Mouse (Mus musculus) CH12.LX (cell line): ENCODE measurements around the gene Trp63. TPM values are rescaled to one million over a fixed set of nuclear protein-coding genes. Genes with fewer than 3 reads are reported as not detected.
"Not testable (repeated sequence)": the region's sequence is repeated elsewhere in the genome, so short reads cannot be mapped to it uniquely, and the experiment has no call there.

Experiments used
- DNase-seq: peaks from one replicate; pipeline ENCODE4 v3.0.0-alpha.2; 2013; ENCODE audit errors: extremely low read depth
- H3K27ac ChIP-seq: 2 replicates; pipeline ENCODE4 v1.5.1; 2012; ENCODE audit warnings: low read depth, mild to moderate bottlenecking, control low read depth, moderate library complexity; ENCODE audit not compliant: insufficient read depth
- H3K27me3 ChIP-seq: replicated peaks from 2 replicates; pipeline ENCODE3; 2012; ENCODE audit warnings: inconsistent platforms
- H3K36me3 ChIP-seq, 2 experiments: replicated peaks in 1 of 2; 2 replicates each; pipeline versions ENCODE3 to v1.6.1; 2012; ENCODE audit warnings: inconsistent platforms in 1 of 2, low read length in 1 of 2, mild to moderate bottlenecking in 1 of 2, mixed read lengths in 1 of 2, moderate library complexity in 1 of 2; ENCODE audit not compliant: control insufficient read depth in 1 of 2, insufficient read depth in 1 of 2
- H3K4me1 ChIP-seq, 2 experiments: 2 replicates each; pipeline ENCODE4 v1.6.1; 2012; ENCODE audit warnings: inconsistent platforms in 1 of 2, moderate library complexity in 1 of 2; ENCODE audit not compliant: insufficient read depth in 2 of 2, control insufficient read depth in 1 of 2
- H3K4me2 ChIP-seq: 2 replicates; pipeline ENCODE4 v1.6.1; 2012; ENCODE audit warnings: low read depth, mild to moderate bottlenecking, control low read depth; ENCODE audit not compliant: poor library complexity, insufficient read depth, severe bottlenecking
- H3K4me3 ChIP-seq, 3 experiments: fragments of 150-350 bp in 1 of 3; sonication (generic) in 1 of 3; replicated peaks in 1 of 3; 2 replicates each; pipeline versions ENCODE3 to v1.5.1; 2011 to 2012; ENCODE audit warnings: low read depth in 2 of 3, low read length in 2 of 3, mild to moderate bottlenecking in 2 of 3, moderate library complexity in 2 of 3, control low read depth in 1 of 3, improper control_type of control experiment in 1 of 3, inconsistent platforms in 1 of 3, mixed read lengths in 1 of 3; ENCODE audit not compliant: poor library complexity in 1 of 3
- H3K79me2 ChIP-seq: replicated peaks from 2 replicates; pipeline ENCODE4 v1.6.1; 2012; ENCODE audit warnings: mild to moderate bottlenecking, moderate library complexity; ENCODE audit not compliant: control insufficient read depth, poor library complexity, insufficient read depth, severe bottlenecking; ENCODE audit errors: extremely low read depth
- H3K9ac ChIP-seq: 2 replicates; pipeline ENCODE4 v1.6.1; 2012; ENCODE audit warnings: low read depth, mild to moderate bottlenecking, control low read depth, moderate library complexity; ENCODE audit not compliant: insufficient read depth
- H3K9me3 ChIP-seq: replicated peaks from 2 replicates; pipeline ENCODE3; 2012; ENCODE audit warnings: low read length, inconsistent platforms, mixed read lengths
- CHD1 ChIP-seq: IDR thresholded peaks from 2 replicates; pipeline ENCODE4 v1.6.1; 2012; ENCODE audit warnings: low read depth, low read length, improper control_type of control experiment, inconsistent platforms
- CHD2 ChIP-seq: IDR thresholded peaks from 2 replicates; pipeline ENCODE4 v1.6.1; 2011; ENCODE audit warnings: low read length, improper control_type of control experiment
- E2F4 ChIP-seq: IDR thresholded peaks from 2 replicates; pipeline ENCODE4 v1.6.1; 2011; ENCODE audit warnings: low read depth, low read length, improper control_type of control experiment; ENCODE audit not compliant: insufficient replicate concordance
- EP300 ChIP-seq: IDR thresholded peaks from 2 replicates; pipeline ENCODE4 v1.6.1; 2011; ENCODE audit warnings: low read length, improper control_type of control experiment
- GABPA ChIP-seq: IDR thresholded peaks from 2 replicates; pipeline ENCODE4 v1.6.1; 2012; ENCODE audit warnings: low read depth, low read length, improper control_type of control experiment, inconsistent platforms; ENCODE audit not compliant: insufficient replicate concordance
- HCFC1 ChIP-seq: IDR thresholded peaks from 2 replicates; pipeline ENCODE4 v1.6.1; 2012; ENCODE audit warnings: low read depth, mild to moderate bottlenecking, inconsistent platforms, low read length, improper control_type of control experiment
- JUND ChIP-seq: conservative IDR thresholded peaks from 2 replicates; pipeline ENCODE4 v1.6.1; 2011; ENCODE audit warnings: low read depth, low read length, improper control_type of control experiment
- MAFK ChIP-seq: IDR thresholded peaks from 2 replicates; pipeline ENCODE4 v1.6.1; 2011; ENCODE audit warnings: low read length, improper control_type of control experiment; ENCODE audit not compliant: insufficient replicate concordance
- MAZ ChIP-seq: IDR thresholded peaks from 2 replicates; pipeline ENCODE4 v1.6.1; 2012; ENCODE audit warnings: low read depth, mild to moderate bottlenecking, inconsistent platforms, low read length, improper control_type of control experiment, moderate library complexity
- MEF2A ChIP-seq: IDR thresholded peaks from 2 replicates; pipeline ENCODE4 v1.6.1; 2014; ENCODE audit warnings: low read depth, mild to moderate bottlenecking, inconsistent platforms, low read length, improper control_type of control experiment, borderline replicate concordance
- POLR2A ChIP-seq: IDR thresholded peaks from 2 replicates; pipeline ENCODE4 v1.6.1; 2011; ENCODE audit warnings: low read depth, mild to moderate bottlenecking, improper control_type of control experiment, low read length
- POLR2AphosphoS2 ChIP-seq: IDR thresholded peaks from 2 replicates; pipeline ENCODE4 v1.6.1; 2011; ENCODE audit warnings: low read depth, low read length, improper control_type of control experiment
- SMC3 ChIP-seq: IDR thresholded peaks from 2 replicates; pipeline ENCODE4 v1.6.1; 2011; ENCODE audit warnings: low read depth, low read length, improper control_type of control experiment
- UBTF ChIP-seq: IDR thresholded peaks from 2 replicates; pipeline ENCODE4 v1.6.1; 2012; ENCODE audit warnings: low read depth, mild to moderate bottlenecking, inconsistent platforms, low read length, improper control_type of control experiment, moderate library complexity
- USF2 ChIP-seq: conservative IDR thresholded peaks from 2 replicates; pipeline ENCODE4 v1.6.1; 2011; ENCODE audit warnings: low read depth, low read length, improper control_type of control experiment
- ZKSCAN1 ChIP-seq: IDR thresholded peaks from 2 replicates; pipeline ENCODE4 v1.6.1; 2012; ENCODE audit warnings: low read depth, inconsistent platforms, low read length, improper control_type of control experiment, borderline replicate concordance
- ZMIZ1 ChIP-seq: IDR thresholded peaks from 2 replicates; pipeline ENCODE4 v1.6.1; 2012; ENCODE audit warnings: low read depth, mild to moderate bottlenecking, inconsistent platforms, low read length, improper control_type of control experiment
- dilution Hi-C: fragments of 300-500 bp; cut with MboI; formaldehyde crosslinking; loops from 2 replicates; pipeline ENCODE4 v1.14.3; 2020; ENCODE audit warnings: low sequenced_read_pairs; ENCODE audit not compliant: extremely low pct_unique_long_range_greater_than_20kb, extremely low pct_ligation_motif_present
- in situ Hi-C: fragments of 300-500 bp; cut with MboI; formaldehyde crosslinking; loops from 3 replicates; pipeline ENCODE4 v1.14.3; 2019; ENCODE audit warnings: low sequenced_read_pairs, low pct_ligation_motif_present, low pct_unique_long_range_greater_than_20kb, mixed read lengths
- polyA plus RNA-seq: library from polyadenylated mRNA; unstranded; fragments of >175 nt; gene quantifications from 2 replicates; pipeline ENCODE4 v1.2.1, GENCODE M21; 2012; ENCODE audit warnings: low read depth; ENCODE audit not compliant: insufficient read length
- total RNA-seq, 2 experiments: library from RNA; depleted of rRNA; stranded (reverse); fragments of 300-350 nt in 1 of 2; fragments of >200 nt in 1 of 2; gene quantifications; 2 replicates each; pipeline ENCODE4 v1.2.3; 2012 to 2014

The Trp63 gene
- total and polyA plus RNA-seq, 3 experiments, result 10.5 to 28.0 (median 20.6) TPM

- H3K27ac ChIP-seq, H3K9me3 ChIP-seq, dilution Hi-C loops, H3K9ac ChIP-seq, H3K4me3 ChIP-seq, H3K36me3 ChIP-seq, H3K79me2 ChIP-seq, in situ Hi-C loops, H3K27me3 ChIP-seq, H3K4me2 ChIP-seq, H3K4me1 ChIP-seq, DNase-seq: not testable (repeated sequence)
These were observed 38.8 kb upstream of the Trp63 start for GRCm38 (mm10) chr16:25644716-25645115.

- Histone ChIP-seq H3K9me3 (peaks cover 7% of the 10 kb centered on the region), H3K4me3 (no peak overlapping the region), H3K4me1 (peaks cover 0 to 26% of the 10 kb centered on the region in 2 experiments; a peak in 3 of 4 replicates), H3K79me2 (no peaks in the 10 kb centered on the region), H3K27ac (no peak overlapping the region), H3K4me2 (no peak overlapping the region), H3K27me3 (no peaks in the 10 kb centered on the region), H3K9ac (no peak overlapping the region), H3K36me3 (no peaks in the 10 kb centered on the region)
- dilution Hi-C loops, result no loop called here
- in situ Hi-C loops, result no loop called here
- TF ChIP-seq MAZ (no peak), ZMIZ1 (no peak), MEF2A (no peak), SMC3 (no peak), JUND (no peak), POLR2AphosphoS2 (no peak), GABPA (no peak), ZKSCAN1 (no peak), CHD2 (no peak), CHD1 (no peak), EP300 (no peak), USF2 (no peak), HCFC1 (no peak), POLR2A (no peak), UBTF (no peak), MAFK (no peak), E2F4 (no peak)
- no peak for DNase-seq
These were observed 22.9 kb upstream of the Trp63 start for GRCm38 (mm10) chr16:25660510-25661235.
